In genomic region chr3:146945887-146946286, GRCm38 (mm10) we compare ENCODE assay signal across 8 mouse cellular contexts.
DNase-seq lines count a peak whose midpoint lies in the region; ATAC-seq and TF ChIP-seq lines count a peak whose summit lies in the region.

No protein-coding gene starts in this region.

- no peak for TF ChIP-seq EP300 in lung, postnatal 0 days (IDR thresholded peaks at IDR 0.05)

- peak; percentile 61 for DNase-seq in Patski (ENCODE audit: low read depth, low spot score)
- peak; percentile 82 for DNase-seq in cerebellum, adult 9-10 months
- peak; percentile 71 to 80 for DNase-seq in layer of hippocampus, postnatal 10 days (ENCODE audit: low spot score in 2 of 2)
- DNase-seq in lung, postnatal 0 days (ENCODE audit: low spot score), result peak; percentile 89
- peak; percentile 52 for DNase-seq in retina, adult 2 months (ENCODE audit: low read depth, low spot score)
- DNase-seq in urinary bladder, postnatal 25 days (ENCODE audit: low spot score), result peak; percentile 28

- peak overlapping the region; percentile 35 for H3K4me3 ChIP-seq in hindbrain, embryonic 12.5 days
- H3K4me3 ChIP-seq in lung, postnatal 0 days (ENCODE audit: low read depth, low read length), result peak overlapping the region; percentile 29; the same call in 1 of the 2 replicates

- in situ Hi-C loops in Patski (cut with MboI; ENCODE audit: low pct_unique_long_range_greater_than_20kb), result loop anchor here (5.0 kb wide), 1 partner anchor 619 kb away; no protein-coding TSS in a partner anchor

- POLR2A ChIA-PET in Patski (lab: Charles Lee), result interaction anchor here (0.5 kb wide), 1 partner anchor 759 kb away, joined by 3 read pairs; no protein-coding TSS in a partner anchor

- peak overlapping the region; percentile 60 for H3K4me2 ChIP-seq in hindbrain, embryonic 12.5 days (replicated peaks)
- H3K4me2 ChIP-seq in lung, postnatal 0 days (replicated peaks; ENCODE audit: low read depth, low read length), result peak overlapping the region; percentile 50

- CTCF ChIA-PET in Patski (lab: Charles Lee), result interaction anchor here (0.7 to 2.4 kb wide), 32 partner anchors 9 to 762 kb away, joined by 3 to 35 read pairs (median 4); no protein-coding TSS in a partner anchor

- under 1% methylated on average over 13 of the region's 13 CpGs for WGBS in hindbrain, embryonic 12.5 days
- WGBS in lung, postnatal 0 days, result under 1% methylated on average over 13 of the region's 13 CpGs

- TF ChIP-seq CTCF in Patski (IDR thresholded peaks at IDR 0.05), result peak; percentile 99
- TF ChIP-seq CTCF in lung, postnatal 0 days (IDR thresholded peaks at IDR 0.05), result peak; percentile 79

- no peaks in the 10 kb centered on the region for H3K36me3 ChIP-seq in hindbrain, embryonic 12.5 days
- H3K36me3 ChIP-seq in lung, postnatal 0 days (ENCODE audit: insufficient read depth, low read length), result no peaks in the 10 kb centered on the region

- H3K27me3 ChIP-seq in Patski, result no peaks in the 10 kb centered on the region
- 0 out of 2 replicates have a peak, but pooled peaks cover 2% of the 10 kb centered on the region for H3K27me3 ChIP-seq in hindbrain, embryonic 12.5 days
- H3K27me3 ChIP-seq in lung, postnatal 0 days (replicated peaks; ENCODE audit: insufficient read depth, low read length), result no peaks in the 10 kb centered on the region

- H3K27ac ChIP-seq in hindbrain, embryonic 12.5 days, result no peak overlapping the region
- no peak overlapping the region for H3K27ac ChIP-seq in lung, postnatal 0 days (ENCODE audit: low read length)

- 0 out of 2 replicates have a peak overlapping the region, but pooled peaks have one; percentile 41 for H3K9ac ChIP-seq in hindbrain, embryonic 12.5 days
- H3K9ac ChIP-seq in lung, postnatal 0 days (replicated peaks; ENCODE audit: low read depth), result no peak overlapping the region

- H3K4me1 ChIP-seq in hindbrain, embryonic 12.5 days, result no peaks in the 10 kb centered on the region
- no peaks in the 10 kb centered on the region for H3K4me1 ChIP-seq in lung, postnatal 0 days (ENCODE audit: insufficient read depth, low read depth, low read length)

- no peaks in the 10 kb centered on the region for H3K9me3 ChIP-seq in hindbrain, embryonic 12.5 days (replicated peaks)
- H3K9me3 ChIP-seq in lung, postnatal 0 days (ENCODE audit: low read length), result no peaks in the 10 kb centered on the region

- peak; percentile 89 for ATAC-seq in Patski
- peak; percentile 94 for ATAC-seq in frontal cortex, adult (ENCODE audit: low TSS enrichment)
- peak; percentile 80 for ATAC-seq in hindbrain, embryonic 12.5 days (ENCODE audit: low FRiP score)
- ATAC-seq in lung, postnatal 0 days, result peak; percentile 37; the same call in 1 of the 2 replicates

Comparison
In these comparisons a context has a peak if more than half of its experiments do, and no peak if none do; other contexts are left out.
1. ATAC-seq: peak in every context shown above with its lines; median percentile 94 in frontal cortex, adult; 89 in Patski; 80 in hindbrain, embryonic 12.5 days; 37 in lung, postnatal 0 days.
2. DNase-seq: peak in every context shown above with its lines; median percentile 89 in lung, postnatal 0 days; 82 in cerebellum, adult 9-10 months; 76 in layer of hippocampus, postnatal 10 days; 61 in Patski; 52 in retina, adult 2 months; 28 in urinary bladder, postnatal 25 days.